Mouse (Mus musculus) adrenal gland, adult 8-10 months (tissue): ENCODE results near the gene LTO1. TPM values are rescaled to one million over a fixed set of nuclear protein-coding genes. Genes with fewer than 3 reads are reported as not detected.
"Not testable (repeated sequence)": the region's sequence is repeated elsewhere in the genome, so short reads cannot be mapped to it uniquely, and the experiment has no call there.

Source experiments
- DNase-seq: peaks from one replicate; pipeline ENCODE4 v3.0.0; 2022
- total RNA-seq, 4 experiments: library from RNA; stranded (reverse); gene quantifications; 2 replicates each; pipeline ENCODE4 v1.2.4; 2022

LTO1 gene
- 10 to 100 TPM; 27.1 to 39.7 (median 31.2) TPM for total RNA-seq

GRCm38 (mm10) chr7:144914948-144915750 is at the start of gene LTO1:
Gene LTO1, plus strand, starts transcription at chr7:144915100.
- peak; percentile 85 for DNase-seq

- no peak for DNase-seq
These were observed 47.7 kb upstream of the LTO1 start for GRCm38 (mm10) chr7:144867161-144867560.

GRCm38 (mm10) chr7:144867602-144868001 is 47.3 kb upstream of the LTO1 start:
- DNase-seq, result no peak

- DNase-seq, result no peak
These were observed 42.5 kb upstream of the LTO1 start for GRCm38 (mm10) chr7:144872420-144872819.

- no peak for DNase-seq
These were observed 41.7 kb upstream of the LTO1 start for GRCm38 (mm10) chr7:144873160-144873559.

GRCm38 (mm10) chr7:144874226-144874625 is 40.7 kb upstream of the LTO1 start:
- DNase-seq, result peak; percentile 24

GRCm38 (mm10) chr7:144878401-144878800 is 36.5 kb upstream of the LTO1 start:
- peak; percentile 47 for DNase-seq

- DNase-seq, result no peak
These were observed 31.8 kb upstream of the LTO1 start for GRCm38 (mm10) chr7:144883106-144883505.

GRCm38 (mm10) chr7:144887672-144888071 is 27.2 kb upstream of the LTO1 start:
- DNase-seq, result no peak

GRCm38 (mm10) chr7:144888564-144889299 is 26.2 kb upstream of the LTO1 start:
- peak; percentile 56 for DNase-seq

GRCm38 (mm10) chr7:144890661-144891060 is 24.2 kb upstream of the LTO1 start:
- DNase-seq, result not testable (repeated sequence)

- DNase-seq, result no peak
These were observed 23.0 kb upstream of the LTO1 start for GRCm38 (mm10) chr7:144891863-144892262.

- DNase-seq, result no peak
These were observed 22.6 kb upstream of the LTO1 start for GRCm38 (mm10) chr7:144892322-144892721.

- no peak for DNase-seq
These were observed 20.7 kb upstream of the LTO1 start for GRCm38 (mm10) chr7:144894191-144894590.

- DNase-seq, result no peak
These were observed 20.2 kb upstream of the LTO1 start for GRCm38 (mm10) chr7:144894706-144895105.

- peak; percentile 66 for DNase-seq
These were observed 19.4 kb upstream of the LTO1 start for GRCm38 (mm10) chr7:144895305-144896111.

- no peak for DNase-seq
These were observed 18.3 kb upstream of the LTO1 start, which contains the start of gene Fgf15 for GRCm38 (mm10) chr7:144896294-144897218. Gene Fgf15, plus strand, starts transcription at chr7:144896531.

- no peak for DNase-seq
These were observed 16.4 kb upstream of the LTO1 start for GRCm38 (mm10) chr7:144898506-144898905.

- DNase-seq, result not testable (repeated sequence)
These were observed 9.4 kb upstream of the LTO1 start for GRCm38 (mm10) chr7:144905514-144905913.

- DNase-seq, result no peak
These were observed 8.0 kb upstream of the LTO1 start for GRCm38 (mm10) chr7:144906708-144907397.

- DNase-seq, result no peak
These were observed 7.1 kb upstream of the LTO1 start for GRCm38 (mm10) chr7:144907793-144908192.
